Mouse (Mus musculus) kidney, postnatal 25 days (tissue): Measurements from ENCODE around the gene Fndc4.
A peak's percentile ranks its signal among the peaks of the same experiment; 100 is the strongest.

Experiments
- DNase-seq, 2 experiments: peaks; one replicate each; pipeline ENCODE4 v3.0.0; 2021; ENCODE audit warnings: mixed read lengths in 2 of 2

The Fndc4 gene

DNA sequence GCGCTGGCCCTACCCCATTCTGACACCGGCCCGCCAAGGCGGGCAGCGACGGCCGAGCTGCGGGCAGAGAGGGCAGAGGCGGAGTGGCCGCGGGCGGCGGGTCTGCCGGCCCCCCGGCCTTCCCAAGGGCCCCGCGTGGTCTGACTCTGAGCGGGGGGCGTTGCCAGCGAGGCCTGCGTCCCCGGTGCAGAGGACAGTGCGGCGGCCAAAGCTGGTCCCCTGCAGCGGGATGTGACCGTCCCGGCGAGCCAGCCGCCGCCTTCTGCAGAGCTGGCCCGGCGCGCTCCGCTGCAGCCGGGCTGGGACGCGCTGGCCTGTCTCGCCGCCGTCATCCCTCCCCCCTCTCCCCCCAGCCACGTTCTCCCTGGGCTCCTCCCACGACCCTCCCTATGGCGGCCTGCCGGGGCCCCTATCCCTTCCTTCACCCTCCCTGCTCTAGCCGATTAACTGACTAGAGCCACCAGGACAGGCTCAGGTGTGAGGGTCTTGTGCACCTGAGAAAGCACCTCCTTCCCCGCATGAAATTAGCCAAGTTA lies at the start of gene Fndc4:
Gene Fndc4, minus strand, starts transcription at position 475 of the 536 bp plus-strand sequence.
- DNase-seq: peak; percentile 18 to 59

DNA sequence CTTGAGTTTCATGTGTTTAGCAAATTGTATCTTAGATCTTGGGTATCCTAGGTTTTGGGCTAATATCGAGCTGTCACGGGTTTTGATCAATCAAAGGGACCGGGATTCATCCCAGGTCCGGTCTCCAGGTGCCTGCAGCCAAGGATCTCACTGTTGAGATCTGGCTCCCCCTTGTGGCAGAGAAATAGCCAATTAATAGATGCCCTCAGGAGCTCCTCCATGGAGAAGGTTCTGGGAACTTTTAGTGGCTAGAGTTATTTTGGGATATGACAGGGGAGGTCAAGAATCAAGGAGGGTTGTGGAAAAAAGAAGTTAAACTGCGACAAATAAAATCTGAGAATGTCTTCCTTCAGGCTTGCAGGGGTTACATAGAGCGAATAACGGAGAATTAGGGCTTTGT lies 32.4 kb upstream of the Fndc4 start:
- DNase-seq: peak; percentile 71 to 84

DNA sequence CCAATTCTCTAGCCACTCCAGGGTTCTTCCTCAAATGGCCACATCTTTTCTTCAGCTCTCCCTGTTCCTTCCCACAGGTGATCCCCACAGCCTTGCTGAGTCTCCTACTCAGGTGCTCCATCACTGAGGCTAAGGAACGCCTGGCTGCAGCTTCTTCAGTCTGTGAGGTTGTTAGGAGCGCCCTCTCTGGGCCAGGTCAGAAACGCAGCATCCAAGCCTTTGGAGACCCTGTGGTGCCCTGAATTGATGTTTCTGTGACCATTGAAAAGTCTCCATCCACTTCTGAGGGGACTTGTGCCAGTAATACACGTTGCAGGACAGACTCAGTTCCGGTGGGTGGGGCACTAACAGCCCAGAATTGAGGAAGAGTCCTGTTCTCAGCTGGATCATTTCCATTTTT lies 31.0 kb upstream of the Fndc4 start:
- peak in 1 of 2 experiments; percentile 15 for DNase-seq

GRCm38 (mm10) chr5:31324085-31324484 lies 28.2 kb upstream of the Fndc4 start:
- DNase-seq: no peak

DNA sequence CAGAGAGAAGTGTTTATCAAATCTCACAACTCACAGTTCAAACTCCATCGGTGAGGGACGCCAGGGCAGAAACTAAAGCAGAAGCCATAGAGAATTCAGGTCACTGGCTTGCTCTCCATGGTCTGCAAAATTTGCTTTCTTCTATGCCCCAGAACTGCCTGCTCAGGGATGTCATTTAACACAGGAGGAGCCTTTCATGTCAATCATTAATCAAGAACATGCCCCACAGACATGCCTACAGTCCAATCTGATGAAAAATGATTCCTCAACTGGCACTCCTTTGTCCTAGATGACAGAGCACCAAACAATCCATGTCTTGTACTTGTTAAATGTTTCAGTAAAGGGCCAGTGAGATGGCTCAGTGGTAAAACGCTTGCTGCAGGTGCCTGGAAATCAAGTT lies 26.9 kb upstream of the Fndc4 start:
- no peak for DNase-seq

DNA sequence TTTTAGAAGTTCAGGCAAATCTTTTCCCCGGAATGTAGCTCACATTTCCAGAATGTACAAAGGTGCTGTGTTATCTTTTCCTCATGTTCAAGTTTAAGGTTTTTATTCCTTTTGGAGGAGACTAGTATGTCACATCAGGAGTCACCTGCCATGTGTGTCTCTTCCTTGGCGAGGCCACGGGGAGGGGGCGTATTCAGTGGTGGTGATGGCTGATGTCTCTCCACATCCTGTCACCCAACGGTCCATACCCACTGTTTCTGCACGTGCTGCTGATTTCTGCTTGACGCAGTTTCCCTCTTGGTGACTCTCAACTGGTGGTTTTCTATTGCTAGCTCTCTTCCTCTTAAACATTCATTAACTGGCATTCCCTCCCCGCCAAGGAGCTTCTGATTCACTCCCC lies 16.9 kb upstream of the Fndc4 start:
- no peak for DNase-seq

DNA sequence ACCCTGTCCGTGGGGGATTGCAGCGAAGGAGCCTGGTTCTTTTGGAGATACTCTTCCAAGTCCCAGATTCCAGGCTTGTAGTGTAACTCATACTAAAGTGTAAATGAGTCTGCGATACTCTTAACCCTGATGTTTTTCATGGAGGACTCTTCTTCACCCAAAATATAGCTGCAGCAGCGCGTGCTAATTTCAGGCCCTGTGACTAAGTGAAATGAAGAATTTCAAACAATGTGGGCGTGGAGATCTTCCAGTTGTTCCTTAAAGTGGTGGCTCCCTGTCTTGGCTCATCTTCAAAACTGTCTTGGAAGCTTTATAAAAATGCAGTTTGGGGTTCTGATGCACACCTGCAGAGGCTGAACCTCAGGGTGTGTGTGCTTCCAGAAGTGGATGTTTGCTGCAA lies 7.2 kb upstream of the Fndc4 start:
- no peak for DNase-seq

- DNase-seq: no peak
Measured at GRCm38 (mm10) chr5:31301866-31302265, 6.0 kb upstream of the Fndc4 start.

DNA sequence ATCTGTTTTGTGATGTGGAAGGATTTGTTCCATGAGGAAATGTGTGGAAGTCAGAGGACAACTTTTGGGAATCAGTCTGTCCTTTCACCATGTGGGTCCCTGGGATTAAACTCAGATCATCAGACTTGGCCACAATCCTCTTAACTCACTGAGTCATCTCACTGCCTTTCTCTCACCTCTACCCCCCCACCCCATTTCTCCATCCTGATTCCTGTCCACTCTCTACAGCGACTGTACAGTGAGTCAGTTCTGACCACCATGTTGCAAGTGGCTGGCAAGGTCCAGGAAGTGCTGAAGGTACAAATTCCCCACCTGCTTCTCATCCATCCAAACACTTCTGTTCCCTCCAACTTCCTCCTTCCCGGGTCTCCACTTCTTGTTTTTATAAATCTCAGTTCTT lies 2.6 kb upstream of the Fndc4 start:
- DNase-seq: no peak

DNA sequence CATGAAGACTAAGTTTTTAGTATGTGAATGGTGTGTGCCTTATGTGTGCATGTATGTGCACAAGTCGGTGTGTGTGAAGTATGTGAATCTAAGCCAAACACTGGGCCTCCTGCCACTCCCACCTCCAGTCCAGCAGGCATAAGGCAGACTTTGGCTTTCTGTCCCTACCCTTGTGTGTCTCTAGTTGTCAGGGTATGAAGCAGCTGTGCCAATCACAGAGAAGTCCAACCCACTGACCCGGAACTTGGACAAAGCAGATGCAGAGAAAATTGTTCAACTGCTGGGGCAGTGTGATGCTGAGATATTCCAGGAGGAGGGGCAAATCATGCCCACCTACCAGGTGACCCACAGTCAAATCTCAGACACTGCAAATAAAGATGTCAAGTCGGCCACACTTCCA lies 2.1 kb upstream of the Fndc4 start:
- peak; percentile 21 to 51 for DNase-seq

DNA sequence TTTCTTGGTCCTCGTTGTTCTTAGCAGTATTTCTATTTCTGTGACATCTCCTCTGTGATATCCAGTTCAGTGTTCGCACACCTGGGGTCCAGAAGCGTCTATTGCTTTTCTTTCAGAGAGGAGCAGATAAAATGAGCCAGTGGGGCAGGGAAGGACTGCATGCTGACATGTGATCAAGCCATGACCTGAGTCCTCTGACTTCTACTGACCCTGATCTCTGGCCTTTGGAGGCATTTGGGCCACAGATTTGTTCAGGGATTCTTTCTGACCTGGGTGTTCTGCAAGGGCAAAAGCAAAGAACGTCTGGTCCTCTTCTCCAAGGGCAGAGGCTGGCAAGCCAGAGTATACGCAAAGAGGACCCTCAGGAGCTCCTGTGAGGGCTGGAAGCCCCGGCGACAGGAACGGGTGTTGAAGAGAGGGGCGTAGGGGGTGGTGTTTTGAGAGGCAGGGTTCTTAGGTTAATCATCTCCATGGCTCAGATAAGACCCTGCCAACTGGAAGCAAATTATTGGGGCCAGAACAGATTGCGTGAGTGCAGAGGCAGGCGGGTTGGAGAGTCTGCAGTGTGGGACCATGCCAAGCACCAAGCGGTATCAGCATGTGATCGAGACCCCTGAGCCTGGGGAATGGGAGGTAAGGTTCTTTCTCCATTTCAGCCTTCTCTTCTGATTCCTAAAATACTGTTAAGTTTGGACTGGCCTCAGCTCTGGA lies 1.3 kb upstream of the Fndc4 start, which contains the start of gene Gckr:
Gene Gckr, plus strand, starts transcription at position 397 of the 711 bp plus-strand sequence.
- no peak for DNase-seq

DNA sequence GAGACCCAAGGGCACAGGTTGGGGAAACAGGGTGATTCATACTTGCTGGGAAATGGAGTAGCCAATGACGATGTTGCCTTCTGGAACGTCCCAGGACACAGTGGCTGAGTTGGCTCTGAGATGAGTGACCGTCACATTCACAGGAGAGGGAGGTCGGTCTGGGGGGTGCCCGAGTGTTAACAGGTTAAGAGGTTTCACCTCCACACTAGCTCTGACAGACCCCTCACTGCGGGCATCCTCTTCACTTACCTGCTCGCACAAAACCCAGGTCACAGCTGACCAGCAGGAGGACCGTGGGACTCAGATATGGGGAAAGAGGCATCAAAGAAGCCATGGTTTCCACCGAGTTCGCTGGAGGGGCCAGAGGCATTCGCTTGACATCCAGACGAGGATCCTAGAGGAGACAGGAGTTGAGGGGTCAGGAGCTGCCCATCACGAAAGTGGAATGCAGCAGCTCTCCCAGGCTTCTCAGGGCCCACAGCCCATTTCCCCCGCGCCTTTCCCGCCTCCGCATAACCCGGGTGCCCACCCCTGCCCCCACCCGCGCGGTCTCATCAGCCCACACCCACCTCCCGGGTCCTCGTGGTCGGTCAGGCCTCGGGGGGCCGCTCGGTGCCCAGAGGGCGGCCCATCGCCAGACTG lies 795 bp downstream of the Fndc4 start:
- DNase-seq: no peak

- DNase-seq: no peak
Measured at GRCm38 (mm10) chr5:31291361-31291688, 4.6 kb downstream of the Fndc4 start.

DNA sequence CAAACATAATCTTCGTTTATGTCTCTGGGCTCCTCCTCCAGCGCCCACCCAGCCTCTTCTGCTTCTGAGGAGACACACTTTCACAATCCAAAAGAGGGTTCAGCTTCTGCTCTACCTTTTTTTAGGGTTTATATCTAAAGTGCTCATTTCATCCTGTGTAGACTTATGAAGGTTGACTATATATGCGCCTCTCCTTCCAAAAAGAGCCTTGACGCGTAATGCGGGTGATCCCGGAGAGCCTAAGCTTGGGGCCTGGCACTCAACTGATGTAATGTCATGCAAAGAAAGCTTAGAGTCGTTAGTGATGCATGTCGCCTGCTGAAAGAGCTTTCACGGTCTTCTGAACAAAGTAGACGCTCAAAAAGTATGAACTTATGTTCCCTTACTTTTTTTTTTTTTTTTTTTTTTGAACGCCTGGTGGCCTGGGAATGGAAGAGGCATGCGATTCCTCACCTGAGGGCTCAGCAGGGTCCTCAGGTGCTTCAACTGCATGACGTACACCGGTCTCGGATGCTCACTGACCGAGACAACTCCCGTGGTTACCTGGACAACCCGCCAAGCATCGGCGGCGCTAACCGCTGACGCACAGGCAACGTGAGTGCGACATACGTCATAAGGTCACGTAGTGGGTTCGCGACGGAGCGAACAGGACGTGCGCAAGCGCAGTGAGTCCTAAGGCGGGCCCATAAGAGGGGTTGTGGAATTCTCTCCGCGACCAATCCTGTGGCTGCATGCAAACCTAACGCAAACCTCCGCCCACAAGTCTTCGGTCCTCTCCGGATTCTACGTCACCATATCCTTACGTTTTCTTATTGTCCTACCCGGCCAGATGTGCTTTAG lies 5.1 kb downstream of the Fndc4 start, which contains the start of gene Ift172:
Gene Ift172, minus strand, starts transcription at position 596 of the 840 bp plus-strand sequence.
- DNase-seq: peak; percentile 97 to 99

GRCm38 (mm10) chr5:31289626-31290230 lies 6.2 kb downstream of the Fndc4 start:
- no peak for DNase-seq

DNA sequence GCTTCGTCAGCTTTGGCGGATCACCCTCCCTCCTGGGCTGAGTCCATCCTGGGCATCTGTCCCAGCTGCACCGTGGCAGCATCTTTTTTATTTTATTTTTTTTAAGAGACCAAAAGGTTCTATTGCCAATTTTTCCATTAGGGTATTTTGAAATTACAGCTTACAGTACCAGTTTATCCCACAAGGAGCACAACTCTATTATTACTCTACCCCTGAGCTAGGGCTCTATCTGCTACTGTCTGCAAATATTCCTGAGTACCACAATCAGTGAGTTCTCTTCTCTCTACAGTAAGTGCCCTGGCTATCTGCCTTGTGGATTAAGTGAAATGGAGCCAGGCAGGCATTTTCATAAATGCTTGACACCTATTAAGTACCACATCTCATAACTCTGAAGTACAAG lies 7.2 kb downstream of the Fndc4 start:
- DNase-seq: no peak

- no peak for DNase-seq
Measured at GRCm38 (mm10) chr5:31288225-31288624, 7.7 kb downstream of the Fndc4 start.

GRCm38 (mm10) chr5:31279245-31279988 lies 16.5 kb downstream of the Fndc4 start:
- no peak for DNase-seq

GRCm38 (mm10) chr5:31273018-31273417 lies 22.9 kb downstream of the Fndc4 start:
- no peak for DNase-seq

- DNase-seq: peak; percentile 4 to 40
Measured at GRCm38 (mm10) chr5:31267686-31268085, 28.2 kb downstream of the Fndc4 start.

DNA sequence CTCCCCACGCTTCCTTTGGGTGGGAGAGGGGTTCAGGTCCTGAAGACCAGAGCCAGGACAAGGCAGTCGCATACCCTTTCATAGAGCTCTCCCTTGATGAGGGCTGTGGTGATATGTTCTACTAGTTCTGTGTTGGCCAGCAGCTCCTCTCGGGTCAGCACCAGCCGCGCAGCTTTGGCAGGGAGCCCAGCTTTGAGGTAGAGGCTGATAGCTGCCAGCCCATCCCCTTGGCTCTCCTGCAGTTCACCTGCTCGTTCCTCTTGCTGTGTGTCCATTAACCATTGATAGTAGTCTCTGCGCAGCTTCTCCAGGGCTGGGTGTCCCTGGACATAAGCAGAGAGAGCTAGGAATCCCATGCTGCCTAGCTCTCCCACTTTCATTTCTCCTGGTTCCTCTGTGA lies 29.8 kb downstream of the Fndc4 start:
- peak in 1 of 2 experiments; percentile 18 for DNase-seq

- no peak for DNase-seq
Measured at GRCm38 (mm10) chr5:31257616-31258015, 38.3 kb downstream of the Fndc4 start.
